22 mouse cellular contexts compared by ENCODE assay signal in the genomic region with DNA sequence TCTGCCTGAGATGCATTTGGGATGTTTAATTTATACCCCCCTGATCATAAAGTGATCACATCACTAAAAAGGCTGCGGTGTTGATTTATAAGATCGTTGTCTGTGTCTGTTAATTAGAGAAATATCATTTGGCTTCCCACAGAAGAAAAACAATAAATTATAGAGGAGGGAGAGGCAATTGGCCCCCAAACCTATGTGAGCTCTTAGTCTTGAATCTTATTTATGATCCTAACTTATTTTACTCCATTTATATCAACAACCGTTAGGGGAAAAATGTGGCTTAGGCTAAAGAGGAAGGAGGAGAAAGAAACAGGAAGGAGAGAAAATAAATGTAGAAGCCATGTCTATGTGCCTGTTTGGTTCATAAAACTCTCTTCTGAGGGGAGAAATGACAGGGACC.
"Had no signal": no experiment of that assay in that cellular context is flagged by ENCODE, and none has a peak within 500 bp of the region (broad histone marks: within the 10 kb centered on the region; RNA-seq: fewer than 3 reads in every experiment).

No protein-coding gene starts in this region.

- H3K9me3 ChIP-seq: heart, embryonic 10.5 days; heart, embryonic 12.5 days; hindbrain, embryonic 13.5 days; hindbrain, embryonic 15.5 days; limb, embryonic 13.5 days; limb, embryonic 15.5 days; liver, embryonic 12.5 days had no signal

- H3K4me3 ChIP-seq: heart, embryonic 10.5 days; heart, embryonic 12.5 days; hindbrain, embryonic 13.5 days; hindbrain, embryonic 15.5 days; limb, embryonic 13.5 days; limb, embryonic 15.5 days; liver, embryonic 12.5 days had no signal

- H3K4me1 ChIP-seq: heart, embryonic 10.5 days; heart, embryonic 12.5 days; hindbrain, embryonic 13.5 days; hindbrain, embryonic 15.5 days; limb, embryonic 13.5 days; limb, embryonic 15.5 days; liver, embryonic 12.5 days had no signal

- H3K36me3 ChIP-seq: heart, embryonic 10.5 days; heart, embryonic 12.5 days; hindbrain, embryonic 13.5 days; hindbrain, embryonic 15.5 days; limb, embryonic 13.5 days; limb, embryonic 15.5 days; liver, embryonic 12.5 days had no signal

- DNase-seq: forebrain, postnatal 0 days; gastrocnemius, postnatal 14 days; gastrocnemius, postnatal 36 days; heart, adult 18-20 months; heart, postnatal 10 days; heart, postnatal 36 days; kidney, adult 8-10 months; kidney, postnatal 10 days; kidney, postnatal 36 days; layer of hippocampus, adult 9-11 months; layer of hippocampus, postnatal 36 days; left cerebral cortex, postnatal 4 days had no signal

- H3K4me2 ChIP-seq: heart, embryonic 12.5 days; hindbrain, embryonic 13.5 days; hindbrain, embryonic 15.5 days; limb, embryonic 13.5 days; limb, embryonic 15.5 days; liver, embryonic 12.5 days had no signal

- H3K27ac ChIP-seq: heart, embryonic 10.5 days; hindbrain, embryonic 13.5 days; hindbrain, embryonic 15.5 days; hindbrain, postnatal 0 days; limb, embryonic 13.5 days; limb, embryonic 15.5 days; liver, embryonic 12.5 days; liver, embryonic 14.5 days had no signal

- ATAC-seq: forebrain, postnatal 0 days; hindbrain, postnatal 0 days; intestine, embryonic 16.5 days; liver, embryonic 12.5 days had no signal

- H3K9ac ChIP-seq: forebrain, postnatal 0 days; heart, embryonic 12.5 days; hindbrain, embryonic 13.5 days; hindbrain, embryonic 15.5 days; limb, embryonic 13.5 days; limb, embryonic 15.5 days; liver, embryonic 12.5 days; liver, embryonic 14.5 days had no signal

- H3K27me3 ChIP-seq: heart, embryonic 12.5 days; hindbrain, embryonic 13.5 days; hindbrain, embryonic 15.5 days; limb, embryonic 15.5 days; liver, embryonic 12.5 days had no signal
